Mouse (Mus musculus) stomach, postnatal 0 days (tissue): Measurements from ENCODE around the gene Tjap1. TPM values are rescaled to one million over a fixed set of nuclear protein-coding genes. Genes with fewer than 3 reads are reported as not detected.

Experiments used
- ATAC-seq: fragments of 200-750 bp; cut with Nextera tagmentation; 2 replicates; pipeline ENCODE4 v1.8.0; 2017; ENCODE audit not compliant: low FRiP score, low TSS enrichment
- DNase-seq: peaks from one replicate; pipeline ENCODE4 v3.0.0-alpha.2; 2016; ENCODE audit warnings: low spot score
- H3K27ac ChIP-seq: fragments of 300-500 bp; sonication (generic); replicated peaks from 2 replicates; pipeline ENCODE4 v1.5.1; 2014; ENCODE audit warnings: mild to moderate bottlenecking, control low read depth
- H3K27me3 ChIP-seq: fragments of 300-500 bp; sonication (generic); 2 replicates; pipeline ENCODE4 v1.6.1; 2014; ENCODE audit warnings: low read length; ENCODE audit not compliant: control insufficient read depth, insufficient read depth
- H3K36me3 ChIP-seq: fragments of 300-500 bp; sonication (generic); 2 replicates; pipeline ENCODE4 v1.6.1; 2014; ENCODE audit warnings: low read length, mixed read lengths; ENCODE audit not compliant: control insufficient read depth, insufficient read depth
- H3K4me1 ChIP-seq: fragments of 300-500 bp; sonication (generic); replicated peaks from 2 replicates; pipeline ENCODE4 v1.6.1; 2014; ENCODE audit warnings: antibody characterized with exemption; ENCODE audit not compliant: control insufficient read depth, insufficient read depth
- H3K4me2 ChIP-seq: fragments of 300-500 bp; sonication (generic); replicated peaks from 2 replicates; pipeline ENCODE4 v1.6.1; 2014; ENCODE audit warnings: low read depth, mild to moderate bottlenecking, control low read depth, moderate library complexity
- H3K4me3 ChIP-seq: fragments of 300-500 bp; sonication (generic); 2 replicates; pipeline ENCODE4 v1.5.1; 2014; ENCODE audit warnings: low read depth, low read length, control low read depth
- H3K9ac ChIP-seq: fragments of 300-500 bp; sonication (generic); 2 replicates; pipeline ENCODE4 v1.6.1; 2014; ENCODE audit warnings: mild to moderate bottlenecking, low read length, control low read depth, mixed read lengths
- H3K9me3 ChIP-seq: fragments of 300-500 bp; sonication (generic); 2 replicates; pipeline ENCODE4 v1.6.1; 2016; ENCODE audit warnings: low read length; ENCODE audit not compliant: control insufficient read depth
- CTCF ChIP-seq: IDR thresholded peaks from 2 replicates; pipeline ENCODE4 v1.5.1; 2016; ENCODE audit warnings: antibody characterized with exemption, low read depth, mild to moderate bottlenecking, moderate library complexity
- EP300 ChIP-seq: optimal IDR thresholded peaks from 2 replicates; pipeline ENCODE3; 2016; ENCODE audit warnings: antibody characterized with exemption
- WGBS: fragments of 180-500 bp; shearing (Covaris S2); extraction: QIAGEN DNeasy Blood & Tissue Kit; methylation state at CpG from one replicate; pipeline ENCODE4 v1.1.7; 2014; 5-methylcytosine and 5-hydroxymethylcytosine counted together
- polyA plus RNA-seq: library from polyadenylated mRNA; unstranded; fragments of >200 nt; fragmentation: Nextera tagmentation; extraction: Ambion mirVana; gene quantifications from 2 replicates; pipeline ENCODE4 v1.2.1, GENCODE M21; 2015

Tjap1 gene
- polyA plus RNA-seq, 1 experiment from 2014 or later, result 13.5 TPM

DNA sequence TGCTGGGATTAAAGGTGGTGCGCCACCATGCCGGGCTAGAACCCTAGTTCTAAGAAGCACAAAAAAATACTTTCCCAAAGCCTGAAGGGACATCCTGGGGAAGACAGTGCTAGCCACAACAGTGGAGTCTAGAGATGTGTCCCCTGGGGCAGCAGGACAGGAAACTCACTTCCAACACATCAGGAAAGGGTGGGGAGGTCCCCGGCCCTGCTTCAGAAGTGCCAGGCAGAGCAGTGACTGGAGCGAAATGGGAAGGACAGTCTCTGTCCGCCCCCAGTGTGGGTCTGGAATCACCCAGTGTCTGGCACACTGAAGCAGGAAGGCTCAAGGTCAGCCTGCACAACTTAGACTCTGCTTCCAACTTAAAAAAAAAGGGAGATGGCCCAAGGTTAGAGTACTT lies 10.2 kb downstream of the Tjap1 start:
- Histone ChIP-seq H3K27me3 (no peaks in the 10 kb centered on the region), H3K9me3 (no peaks in the 10 kb centered on the region), H3K9ac (no peak overlapping the region), H3K4me3 (no peak overlapping the region), H3K4me1 (no peaks in the 10 kb centered on the region), H3K27ac (no peak overlapping the region), H3K4me2 (no peak overlapping the region), H3K36me3 (peaks cover 7% of the 10 kb centered on the region)
- ATAC-seq (no peak), DNase-seq (no peak)
- WGBS, result 89% methylated on average over 5 of the region's 5 CpGs
- no peak for TF ChIP-seq EP300
- no peak for TF ChIP-seq CTCF

DNA sequence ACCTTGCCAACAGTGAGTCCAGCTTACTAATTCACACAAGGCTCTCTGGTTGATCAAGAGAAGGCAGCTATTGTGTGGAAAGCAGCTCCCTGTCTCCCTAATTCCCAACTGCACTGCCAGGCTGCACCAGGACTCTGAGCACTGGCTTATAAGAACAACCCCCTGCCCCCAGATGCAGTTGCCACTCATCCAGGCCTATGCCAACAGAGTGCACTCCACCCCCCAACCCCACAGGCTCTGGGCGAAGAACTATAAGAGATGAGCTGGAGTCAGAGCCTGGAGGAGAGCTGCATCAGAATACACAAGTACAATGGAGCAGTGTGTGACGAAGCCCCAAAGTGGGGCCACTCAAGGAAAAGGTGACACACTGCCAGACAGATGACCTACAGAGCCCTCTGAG lies 10.8 kb downstream of the Tjap1 start:
- H3K4me2 ChIP-seq, result no peak overlapping the region
- H3K4me3 ChIP-seq, result no peak overlapping the region
- H3K9me3 ChIP-seq, result no peaks in the 10 kb centered on the region
- H3K4me1 ChIP-seq, result no peaks in the 10 kb centered on the region
- WGBS, result 89% methylated on average over 2 of the region's 2 CpGs
- no peak for DNase-seq
- H3K36me3 ChIP-seq, result peaks cover 7% of the 10 kb centered on the region
- H3K27ac ChIP-seq, result no peak overlapping the region
- no peak overlapping the region for H3K9ac ChIP-seq
- no peak for ATAC-seq
- no peak for TF ChIP-seq EP300
- no peak for TF ChIP-seq CTCF
- H3K27me3 ChIP-seq, result no peaks in the 10 kb centered on the region

DNA sequence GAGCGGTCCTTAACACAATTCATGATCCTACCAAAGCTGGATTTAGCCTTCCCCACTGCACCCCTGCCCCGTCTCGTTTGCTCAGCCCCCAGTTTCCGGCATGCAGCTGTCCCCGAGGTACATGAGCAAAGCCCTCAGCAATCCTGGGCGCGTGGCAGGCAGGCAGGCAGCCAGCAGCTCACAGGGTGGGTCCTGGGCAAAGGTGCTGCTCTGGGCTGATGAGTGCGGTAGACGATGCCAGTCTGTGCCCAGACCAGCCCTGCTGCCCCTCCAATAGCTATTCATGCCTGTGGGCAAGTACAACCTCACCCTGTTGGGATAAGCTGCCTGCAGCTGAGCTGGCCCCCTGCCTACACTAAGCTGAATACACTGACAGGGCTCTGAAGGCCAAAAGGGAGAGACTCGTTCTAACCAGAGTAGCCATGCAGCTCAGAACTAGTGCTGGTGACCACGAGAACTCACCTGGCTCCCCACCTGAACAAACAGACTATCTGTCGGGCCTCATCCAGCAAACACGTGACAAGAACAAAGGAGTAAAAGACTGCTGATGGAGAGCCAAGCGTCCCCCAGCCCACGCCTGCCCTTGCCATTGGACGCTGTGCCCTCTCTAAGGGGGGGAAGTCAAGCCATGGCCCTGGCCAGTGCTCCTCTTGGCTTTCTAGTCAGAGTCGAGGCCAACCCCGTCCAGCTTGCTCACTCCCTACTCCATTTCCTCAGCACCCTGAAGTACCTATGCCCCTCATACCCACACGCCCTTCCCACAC lies 12.9 kb downstream of the Tjap1 start:
- no peaks in the 10 kb centered on the region for H3K9me3 ChIP-seq
- 50% methylated on average over 19 of the region's 19 CpGs for WGBS
- DNase-seq (peak; percentile 63), ATAC-seq (peak; percentile 25; the same call in 1 of the 2 replicates)
- TF ChIP-seq EP300 (no peak), CTCF (no peak)
- no peaks in the 10 kb centered on the region for H3K27me3 ChIP-seq
- H3K4me3 ChIP-seq, result no peak overlapping the region
- H3K9ac ChIP-seq, result 0 out of 2 replicates have a peak overlapping the region, but pooled peaks have one; percentile 23
- H3K36me3 ChIP-seq, result peaks cover 7% of the 10 kb centered on the region
- H3K4me1 ChIP-seq, result no peaks in the 10 kb centered on the region
- peak overlapping the region; percentile 50 for H3K27ac ChIP-seq
- no peak overlapping the region for H3K4me2 ChIP-seq

DNA sequence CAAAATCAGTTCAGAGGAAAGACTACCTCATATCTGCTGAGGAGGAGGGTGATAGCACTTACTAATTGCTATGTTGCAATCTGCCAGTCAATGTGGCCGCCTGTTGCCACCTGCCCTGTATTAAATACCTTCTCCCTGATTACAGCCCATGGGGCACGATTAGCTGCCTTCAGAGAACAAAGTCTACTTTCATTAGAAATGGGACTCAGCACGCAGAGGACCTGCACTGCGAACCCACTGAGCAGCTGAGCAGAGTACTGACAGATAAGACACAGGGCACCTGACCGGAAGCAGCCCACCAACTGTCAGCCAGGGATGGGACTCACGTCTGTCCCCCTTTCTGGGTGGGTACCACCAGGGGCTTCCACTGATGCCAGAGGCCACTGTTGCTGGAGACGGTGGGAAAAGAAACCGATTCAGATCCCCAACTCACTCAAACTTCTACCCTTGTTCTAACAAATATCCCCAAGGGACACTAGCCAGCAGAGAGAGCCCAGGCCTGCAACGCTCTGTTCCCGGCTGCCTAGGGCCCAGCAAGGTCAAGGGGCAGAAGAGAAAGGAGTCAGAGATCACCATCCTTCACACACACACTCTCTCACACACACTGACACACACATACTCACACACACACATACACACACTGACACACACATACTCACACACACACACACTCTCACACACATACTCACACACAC lies 14.7 kb downstream of the Tjap1 start:
- Histone ChIP-seq H3K36me3 (peaks cover 18% of the 10 kb centered on the region), H3K9ac (no peak overlapping the region), H3K27ac (peak overlapping the region; percentile 77), H3K9me3 (no peaks in the 10 kb centered on the region), H3K4me2 (no peak overlapping the region), H3K4me1 (no peaks in the 10 kb centered on the region), H3K4me3 (no peak overlapping the region), H3K27me3 (no peaks in the 10 kb centered on the region)
- ATAC-seq (no peak), DNase-seq (no peak)
- WGBS, result 67% methylated on average over 10 of the region's 10 CpGs
- TF ChIP-seq EP300, result no peak
- TF ChIP-seq CTCF, result no peak

DNA sequence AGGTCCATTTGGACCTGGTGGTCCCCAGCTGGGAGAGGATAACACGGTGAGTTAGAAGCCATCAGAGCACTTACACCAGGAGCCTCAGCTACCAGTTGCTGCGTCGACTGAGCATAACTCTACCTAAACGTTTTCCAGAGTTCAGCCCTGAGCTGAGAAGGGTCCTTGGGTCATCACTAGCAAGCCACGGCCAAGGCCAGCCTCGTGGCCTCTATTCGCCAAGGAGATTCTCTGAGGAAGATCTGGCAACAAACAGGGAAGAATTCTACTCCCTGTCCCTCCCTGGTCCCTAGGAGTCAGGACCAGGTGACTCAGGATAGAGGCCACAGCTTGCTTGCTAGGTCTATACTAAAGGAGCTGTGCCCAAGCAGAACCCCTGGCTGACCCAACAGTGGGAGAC lies 15.3 kb downstream of the Tjap1 start:
- TF ChIP-seq EP300 (no peak), CTCF (no peak)
- H3K9me3 ChIP-seq, result no peaks in the 10 kb centered on the region
- no peak overlapping the region for H3K4me2 ChIP-seq
- WGBS, result 72% methylated on average over 7 of the region's 7 CpGs
- H3K27me3 ChIP-seq, result no peaks in the 10 kb centered on the region
- peak overlapping the region; percentile 77 for H3K27ac ChIP-seq
- no peak overlapping the region for H3K4me3 ChIP-seq
- H3K9ac ChIP-seq, result no peak overlapping the region
- no peak for ATAC-seq
- peaks cover 22% of the 10 kb centered on the region for H3K36me3 ChIP-seq
- no peak for DNase-seq
- no peaks in the 10 kb centered on the region for H3K4me1 ChIP-seq

DNA sequence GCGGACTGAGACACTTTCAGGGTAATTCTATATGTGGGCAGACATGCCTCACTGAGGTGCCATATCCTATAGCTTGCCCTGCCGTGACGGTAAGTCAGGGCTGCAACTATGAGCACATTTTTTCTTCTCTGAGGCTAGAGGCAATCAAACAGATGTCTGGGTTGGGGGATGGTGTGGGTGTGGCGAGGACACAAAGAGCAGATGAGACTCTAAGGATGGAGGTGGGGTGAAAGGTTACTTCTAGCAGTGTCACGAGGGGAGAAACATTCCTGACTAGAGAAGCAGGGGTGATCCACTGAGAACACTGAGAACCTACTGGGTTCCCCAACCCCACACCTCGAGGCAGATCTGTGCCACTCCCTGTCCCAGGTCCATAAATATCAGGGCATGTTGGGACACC lies 15.8 kb downstream of the Tjap1 start:
- 59% methylated on average over 6 of the region's 6 CpGs for WGBS
- no peak overlapping the region for H3K4me2 ChIP-seq
- no peak for DNase-seq
- H3K27me3 ChIP-seq, result no peaks in the 10 kb centered on the region
- H3K9ac ChIP-seq, result no peak overlapping the region
- no peaks in the 10 kb centered on the region for H3K4me1 ChIP-seq
- H3K9me3 ChIP-seq, result no peaks in the 10 kb centered on the region
- H3K27ac ChIP-seq, result peak overlapping the region; percentile 70
- TF ChIP-seq CTCF, result no peak
- TF ChIP-seq EP300, result no peak
- ATAC-seq, result no peak
- peaks cover 25% of the 10 kb centered on the region for H3K36me3 ChIP-seq
- H3K4me3 ChIP-seq, result no peak overlapping the region
